Mouse (Mus musculus) urinary bladder, postnatal 25 days (tissue): ENCODE measurements at regions not wholly inside any gene's neighbourhood (a gene's known extent, or its start where the extent isn't known, plus 50 kb on each side); places are given as distances from the start of the nearest gene placed in this dataset.

Experiments used
- DNase-seq: peaks from one replicate; pipeline ENCODE4 v3.0.0; 2022; ENCODE audit warnings: low spot score

DNA sequence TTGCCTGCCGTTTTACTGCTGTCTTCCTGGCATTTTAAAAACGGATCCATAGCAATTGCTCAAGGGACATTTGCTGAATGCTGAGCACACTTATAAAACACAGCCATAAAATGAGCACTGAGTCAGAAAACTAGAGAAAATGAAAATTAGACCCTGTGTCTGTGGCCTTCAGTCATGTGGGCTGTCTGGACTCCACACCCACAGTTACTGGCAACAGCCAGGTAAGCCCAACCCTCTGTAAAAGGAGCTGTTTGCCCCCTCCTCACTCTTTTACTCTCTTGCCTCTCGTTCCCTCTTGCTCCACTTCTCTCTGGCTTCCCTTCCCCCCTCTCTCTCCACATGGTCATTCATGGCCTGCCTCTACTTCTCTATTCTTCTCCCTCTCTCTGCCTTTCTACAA lies 2169.9 kb downstream of the 9330182O14Rik start:
- DNase-seq: no peak

DNA sequence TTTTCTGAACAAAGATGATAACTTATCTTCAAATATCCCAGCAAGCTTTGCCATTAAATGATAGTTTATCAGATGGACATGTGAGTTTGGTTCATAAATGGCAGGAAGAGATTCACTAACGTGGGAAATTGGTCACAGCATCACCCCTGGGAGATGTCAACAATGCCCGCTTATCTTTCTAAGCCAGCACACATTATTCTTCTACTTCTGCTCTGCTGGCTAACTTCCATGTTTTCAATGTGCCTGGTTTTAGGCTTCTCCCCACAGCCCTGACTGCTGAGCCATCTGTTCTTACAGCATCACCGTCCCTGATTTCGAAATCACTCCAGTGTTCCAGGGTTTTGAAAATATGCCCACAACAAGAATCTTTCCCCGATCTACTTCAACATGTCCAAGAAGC lies 2175.4 kb downstream of the 9330182O14Rik start:
- no peak for DNase-seq

DNA sequence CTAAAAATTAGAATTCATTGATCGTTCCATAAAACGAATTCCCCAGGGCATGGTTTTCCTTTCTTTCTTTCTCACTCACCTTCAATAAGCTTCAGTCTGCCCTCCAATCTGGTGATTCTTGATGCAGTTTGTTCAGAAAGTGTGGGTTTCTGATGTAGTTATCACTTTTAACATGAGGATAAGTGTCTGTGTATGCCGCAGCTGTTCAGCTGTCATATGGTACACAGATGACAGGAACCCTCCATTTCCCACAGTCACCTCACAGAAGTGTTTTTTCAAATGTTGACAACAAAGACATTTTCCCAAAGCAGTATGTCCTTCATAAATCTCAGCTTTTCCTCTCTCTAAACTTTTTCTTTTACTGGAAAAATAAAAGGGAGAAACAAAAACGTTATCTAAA lies 2177.0 kb downstream of the 9330182O14Rik start:
- no peak for DNase-seq

DNA sequence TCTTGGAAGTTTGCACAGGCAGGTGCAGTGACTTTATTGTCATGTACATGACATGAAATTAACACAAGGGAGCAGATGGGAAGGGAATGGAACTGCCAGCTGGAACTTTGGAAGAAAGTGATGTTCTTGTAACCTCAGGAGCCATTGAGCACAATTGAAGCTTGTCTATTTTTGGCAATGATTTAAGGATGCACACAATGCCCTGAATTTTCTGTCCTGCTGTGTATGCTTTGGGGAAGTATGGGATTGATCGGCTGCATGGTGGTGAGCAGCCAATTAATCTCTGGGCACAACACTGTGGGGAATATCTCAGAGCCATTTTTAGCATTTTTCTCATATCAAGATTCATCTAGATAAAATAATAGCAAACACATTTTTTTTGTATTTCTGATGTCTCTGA lies 2186.2 kb downstream of the 9330182O14Rik start:
- DNase-seq: no peak

DNA sequence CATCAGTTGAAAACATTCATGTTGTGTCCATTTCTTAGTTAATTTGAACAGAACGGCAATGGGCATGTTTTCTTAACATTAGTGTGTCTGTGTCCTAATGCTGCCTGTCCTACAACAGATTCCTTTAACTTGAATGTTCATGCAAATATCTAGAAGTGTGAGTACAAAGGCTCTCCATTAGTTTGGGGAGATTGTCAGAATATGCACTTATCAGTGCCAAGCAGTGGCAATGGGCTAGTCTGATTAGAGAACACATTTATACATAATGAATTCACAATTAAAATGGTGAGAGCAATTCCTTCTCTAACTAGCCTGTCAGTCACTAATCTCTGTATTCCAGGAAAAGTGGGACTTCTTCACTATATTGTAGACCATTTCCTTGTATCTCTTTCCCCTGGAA lies 2188.8 kb downstream of the 9330182O14Rik start:
- DNase-seq: no peak

DNA sequence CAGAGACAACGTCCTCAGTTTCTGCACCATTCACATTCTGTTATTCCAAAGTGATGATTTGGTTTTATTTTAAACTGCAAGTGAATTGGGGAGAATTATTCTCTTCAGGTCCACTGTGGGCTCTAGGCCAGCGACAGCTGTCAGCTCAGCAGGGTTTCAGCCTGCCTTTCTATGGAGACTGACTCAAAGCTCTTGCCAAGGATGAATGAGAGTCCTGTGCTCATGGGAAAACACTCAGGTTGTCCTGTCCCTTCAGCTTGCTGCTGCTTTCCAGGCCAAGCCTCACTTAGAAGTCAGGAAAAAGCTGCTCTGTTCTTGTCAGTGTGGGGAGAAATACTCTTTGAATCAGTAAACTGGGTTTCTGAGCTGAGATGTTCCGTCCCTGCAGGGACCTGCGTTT lies 2191.1 kb downstream of the 9330182O14Rik start:
- no peak for DNase-seq

DNA sequence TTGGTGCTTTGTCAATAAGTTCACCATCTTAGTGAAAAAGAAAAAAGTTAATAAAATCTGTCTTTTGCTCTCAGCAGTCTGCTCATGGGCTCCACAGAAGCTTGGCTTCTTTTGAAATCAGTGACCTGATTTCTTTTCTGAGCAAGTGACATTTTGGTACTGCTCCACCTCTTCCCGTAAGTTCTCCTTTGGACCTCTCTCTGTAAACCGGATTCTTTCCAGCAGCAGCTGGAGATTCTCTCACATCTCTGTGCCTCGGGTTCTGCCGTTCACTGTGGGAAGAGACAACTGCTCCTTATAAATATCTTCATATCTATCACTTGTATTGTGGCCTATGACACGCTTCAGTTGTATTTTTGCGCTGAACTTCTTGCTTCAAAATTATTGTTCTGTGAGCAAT lies 2194.4 kb downstream of the 9330182O14Rik start:
- no peak for DNase-seq

DNA sequence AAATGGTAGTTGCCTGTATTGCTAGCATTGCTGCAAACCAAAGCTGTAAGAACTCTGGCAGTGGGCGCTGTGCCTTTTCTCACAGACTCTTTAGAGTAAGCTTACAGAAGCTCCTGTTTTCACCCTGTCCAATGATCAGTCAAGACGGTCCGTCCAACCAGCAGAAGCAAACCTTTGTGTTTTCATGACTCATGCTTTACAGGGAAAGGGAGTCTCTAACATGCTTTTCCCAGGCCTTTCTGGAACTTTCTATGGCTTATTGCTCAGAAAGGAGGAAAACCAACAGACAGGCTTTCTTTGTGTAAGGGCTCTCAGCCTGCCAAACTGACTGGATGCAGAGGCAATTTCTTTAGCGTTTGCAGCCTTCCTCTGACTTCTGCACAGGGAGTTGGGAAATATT lies 2195.6 kb downstream of the 9330182O14Rik start:
- no peak for DNase-seq

DNA sequence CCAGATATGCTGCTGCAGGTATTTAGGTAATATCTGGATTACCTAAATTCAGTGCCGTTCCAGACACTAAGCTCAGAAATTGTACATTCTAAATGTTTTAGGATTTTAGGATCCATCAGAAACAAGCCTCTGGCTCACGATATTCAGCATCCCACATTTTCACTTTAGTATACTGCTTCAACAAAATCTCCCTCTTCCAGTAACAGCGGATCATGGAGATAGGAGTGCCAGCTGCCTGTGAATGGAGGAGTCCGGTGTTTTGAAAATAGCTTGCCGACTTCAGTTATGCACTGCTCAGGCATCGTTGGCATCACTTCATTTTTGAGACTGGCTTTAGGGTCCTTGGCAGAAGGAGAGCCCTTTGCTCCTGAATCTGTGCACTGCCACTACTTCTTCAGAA lies 2199.5 kb downstream of the 9330182O14Rik start:
- no peak for DNase-seq

DNA sequence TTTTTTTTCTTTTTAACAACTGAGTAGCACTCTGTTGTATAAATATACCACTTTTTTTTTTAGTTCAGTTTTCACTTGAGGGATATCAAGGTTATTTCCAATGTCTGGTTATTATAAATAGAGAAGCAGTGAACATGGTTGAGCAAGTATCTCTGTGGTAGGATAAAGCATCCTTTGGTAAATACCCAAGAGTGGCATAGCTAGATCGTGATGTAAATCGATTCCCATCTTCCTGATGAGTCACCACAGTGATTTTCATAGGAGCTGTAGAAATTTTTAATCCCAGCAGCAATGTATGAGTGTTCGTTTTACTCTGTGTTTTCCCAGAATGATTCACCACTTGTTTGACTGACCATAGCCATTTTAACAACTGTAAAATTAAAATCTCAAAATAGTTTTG lies 2212.0 kb downstream of the 9330182O14Rik start:
- no peak for DNase-seq

DNA sequence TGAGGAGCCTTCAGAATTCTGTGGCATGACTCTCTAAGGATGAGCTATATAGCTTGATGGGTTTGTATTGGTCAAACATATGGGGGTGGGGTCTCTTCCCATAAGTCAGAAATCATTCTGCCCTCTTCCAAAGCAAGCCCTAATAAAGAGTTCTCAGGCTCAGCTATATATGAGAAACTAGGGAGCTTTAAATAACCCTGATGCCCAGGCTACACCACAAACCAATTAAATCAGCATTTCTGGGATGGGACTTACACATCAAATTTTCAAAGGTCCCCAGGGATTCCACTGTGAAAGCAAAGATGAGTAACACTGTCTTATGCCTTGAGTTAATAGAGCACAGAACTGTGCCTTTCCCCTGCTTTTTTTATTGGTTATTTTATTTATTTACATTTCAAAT lies 2227.7 kb downstream of the 9330182O14Rik start:
- no peak for DNase-seq

DNA sequence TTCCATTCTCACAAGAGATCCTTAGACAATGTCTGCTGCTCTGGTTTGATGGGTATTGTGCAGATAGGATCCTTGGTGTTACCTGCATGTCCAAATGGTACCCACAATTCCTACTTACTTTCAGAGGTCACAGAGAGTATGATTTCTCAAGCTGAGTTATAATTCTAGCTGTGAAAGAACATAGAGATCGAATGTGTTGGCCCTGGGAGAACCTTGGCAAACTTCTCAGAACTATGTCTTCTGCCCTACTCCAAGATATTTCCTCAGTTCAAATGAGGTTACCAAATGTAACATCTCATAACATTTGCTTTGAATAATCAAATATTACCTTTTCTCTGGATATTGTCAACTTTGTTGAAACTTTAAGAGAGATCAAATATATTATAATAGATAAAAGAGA lies 2230.8 kb downstream of the 9330182O14Rik start:
- DNase-seq: no peak

DNA sequence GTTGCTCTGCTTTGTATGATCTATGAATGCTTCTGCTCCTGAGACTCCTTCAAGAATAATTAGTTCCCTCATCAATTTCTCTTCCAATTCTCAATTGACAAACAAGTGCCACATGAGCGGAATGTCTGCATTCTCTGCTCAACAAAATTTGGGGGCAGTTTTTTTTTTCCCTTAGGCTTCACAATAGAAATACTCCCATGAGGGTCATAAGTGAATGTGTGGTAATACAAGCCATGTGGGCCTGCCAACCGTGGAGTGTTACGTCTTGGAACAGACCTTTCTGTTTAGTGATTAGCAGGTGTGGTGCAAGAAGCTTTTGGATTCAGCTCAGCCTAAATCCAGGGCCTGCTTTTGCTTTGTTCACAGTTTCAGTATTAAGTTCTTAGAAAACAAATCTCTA lies 2232.6 kb downstream of the 9330182O14Rik start:
- DNase-seq: no peak

DNA sequence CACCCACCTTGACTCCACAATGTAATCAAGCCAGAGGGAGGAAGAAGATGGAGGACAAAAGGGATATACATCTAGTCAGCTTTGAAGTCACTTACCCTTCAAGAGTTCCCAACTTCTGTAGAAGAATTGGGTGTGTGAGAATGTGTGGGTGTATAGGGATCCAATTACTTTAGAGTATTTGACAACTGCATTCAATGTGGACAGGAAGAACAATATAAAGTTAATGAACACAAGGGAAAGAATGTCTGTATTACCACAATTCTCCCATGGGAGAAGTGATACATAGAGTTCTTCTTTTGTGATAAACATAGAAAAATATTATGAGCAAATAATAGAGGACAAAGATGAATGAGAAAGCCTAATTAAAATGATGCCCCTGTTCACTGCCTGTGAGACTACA lies 2235.4 kb downstream of the 9330182O14Rik start:
- DNase-seq: no peak

DNA sequence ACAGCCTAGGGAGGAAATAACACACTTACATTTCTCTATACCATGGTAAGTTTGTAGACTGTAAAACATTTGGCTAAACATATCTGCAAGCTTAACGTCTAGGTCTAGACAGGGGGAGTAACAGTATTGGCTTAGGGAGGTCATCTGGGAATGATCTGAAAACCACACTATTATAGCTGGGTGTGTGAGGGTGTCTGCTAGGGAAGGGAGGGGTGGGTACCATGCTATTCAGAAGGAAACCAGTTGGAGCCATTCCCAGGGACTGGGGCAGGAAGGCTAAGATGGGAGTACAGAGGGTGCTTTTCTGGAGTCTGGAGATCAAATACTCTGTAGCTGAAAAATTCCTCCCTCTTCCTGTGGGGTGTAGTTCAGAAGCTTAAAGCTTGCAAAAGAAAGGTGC lies 2235.9 kb downstream of the 9330182O14Rik start:
- no peak for DNase-seq

DNA sequence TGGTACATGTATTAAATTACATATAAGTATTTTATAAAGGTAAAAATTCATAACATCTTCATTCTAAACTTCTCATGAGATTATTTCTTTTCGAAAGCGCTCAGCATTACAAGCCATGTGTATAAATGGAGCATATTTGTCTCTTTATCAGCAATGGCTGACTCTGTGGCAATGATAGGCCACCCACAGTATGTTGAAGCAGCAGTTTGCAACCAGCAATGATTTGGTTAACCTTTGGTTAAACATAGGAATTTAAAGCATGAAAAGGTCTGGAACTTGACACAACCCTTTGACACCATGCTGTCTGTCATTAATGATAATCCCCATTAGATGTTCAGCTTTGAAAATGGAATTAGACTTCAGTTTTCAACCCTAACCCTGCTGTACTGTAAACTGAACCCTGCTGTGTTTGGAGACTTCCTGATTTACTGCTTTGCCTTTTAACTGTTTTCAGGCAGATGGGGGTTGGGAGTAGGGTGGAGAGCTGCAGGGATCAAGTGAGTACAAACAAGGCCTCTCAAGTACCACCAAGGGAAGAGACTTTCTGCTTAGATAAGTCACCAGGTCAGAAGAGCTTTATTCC lies 2238.6 kb downstream of the 9330182O14Rik start:
- DNase-seq: no peak
